24 mouse cellular contexts compared by ENCODE assay signal in genomic region chr13:56316930-56317329, GRCm38 (mm10). TPM values are rescaled to one million over a fixed set of nuclear protein-coding genes. Genes with fewer than 3 reads are reported as not detected.
DNase-seq lines count a peak whose midpoint lies in the region.
"Had no signal": no experiment of that assay in that cellular context is flagged by ENCODE, and none has a peak within 500 bp of the region (broad histone marks: within the 10 kb centered on the region; RNA-seq: fewer than 3 reads in every experiment).

No protein-coding gene starts in this region.

- no peak overlapping the region for H3K4me3 ChIP-seq in limb, embryonic 10.5 days
- H3K4me3 ChIP-seq in heart, embryonic 10.5 days = no peak overlapping the region
- H3K4me3 ChIP-seq: gastrocnemius, adult 2 months; hindbrain, embryonic 10.5 days; hindbrain, embryonic 15.5 days; liver, embryonic 12.5 days; midbrain, embryonic 12.5 days; neural tube, embryonic 13.5 days had no signal

- WGBS in limb, embryonic 10.5 days = 75% methylated on average over 4 of the region's 4 CpGs
- WGBS in heart, embryonic 10.5 days = 82% methylated on average over 4 of the region's 4 CpGs

- H3K4me1 ChIP-seq in limb, embryonic 10.5 days = peaks cover 35% of the 10 kb centered on the region
- H3K4me1 ChIP-seq in heart, embryonic 10.5 days = peaks cover 25% of the 10 kb centered on the region
- H3K4me1 ChIP-seq: liver, embryonic 12.5 days; neural tube, embryonic 13.5 days had no signal

- peak overlapping the region; percentile 69 for H3K27ac ChIP-seq in limb, embryonic 10.5 days
- H3K27ac ChIP-seq in heart, embryonic 10.5 days = no peak overlapping the region
- H3K27ac ChIP-seq: gastrocnemius, adult 2 months; hindbrain, embryonic 10.5 days; hindbrain, embryonic 15.5 days; liver, embryonic 12.5 days; midbrain, embryonic 12.5 days; neural tube, embryonic 13.5 days had no signal

- no peaks in the 10 kb centered on the region for H3K27me3 ChIP-seq in limb, embryonic 10.5 days (ENCODE audit: low read depth, poor library complexity, severe bottlenecking)
- H3K27me3 ChIP-seq in heart, embryonic 10.5 days (ENCODE audit: insufficient read depth, poor library complexity, severe bottlenecking) = no peaks in the 10 kb centered on the region
- H3K27me3 ChIP-seq: hindbrain, embryonic 15.5 days; liver, embryonic 12.5 days; neural tube, embryonic 13.5 days had no signal

- no peaks in the 10 kb centered on the region for H3K9me3 ChIP-seq in limb, embryonic 10.5 days (replicated peaks)
- no peaks in the 10 kb centered on the region for H3K9me3 ChIP-seq in heart, embryonic 10.5 days
- H3K9me3 ChIP-seq: hindbrain, embryonic 10.5 days; hindbrain, embryonic 15.5 days; liver, embryonic 12.5 days; midbrain, embryonic 12.5 days; neural tube, embryonic 13.5 days had no signal

- no peaks in the 10 kb centered on the region for H3K36me3 ChIP-seq in limb, embryonic 10.5 days
- H3K36me3 ChIP-seq in heart, embryonic 10.5 days = no peaks in the 10 kb centered on the region
- H3K36me3 ChIP-seq: hindbrain, embryonic 10.5 days; hindbrain, embryonic 15.5 days; liver, embryonic 12.5 days; midbrain, embryonic 12.5 days; neural tube, embryonic 13.5 days had no signal

- DNase-seq in frontal cortex, postnatal 36 days (ENCODE audit: low spot score in 2 of 2) = peak; percentile 18 to 52
- no peak for DNase-seq in frontal cortex, postnatal 14 days (ENCODE audit: low spot score in 2 of 2)
- peak; percentile 41 for DNase-seq in right cerebral cortex, adult 18-20 months
- DNase-seq in right cerebral cortex, postnatal 25 days = no peak
- no peak for DNase-seq in limb, embryonic 10.5 days (ENCODE audit: low spot score)
- DNase-seq in heart, embryonic 10.5 days (ENCODE audit: low spot score) = no peak
- DNase-seq: adrenal gland, postnatal 25 days; B cell, adult 2 months; cerebellum, adult 2 months; cerebellum, postnatal 14 days; gastrocnemius, adult 2 months; gastrocnemius, postnatal 36 days; heart, postnatal 14 days; kidney, adult 11 months; kidney, postnatal 14 days; layer of hippocampus, adult 9-11 months; liver, postnatal 0 days; lung, postnatal 36 days had no signal

RNA-seq across cellular contexts. Expression of gene Cxcl14, which starts 20.6 kb away (rescaled TPM):
- polyA plus RNA-seq in limb, embryonic 10.5 days (2016; fragmentation: Nextera tagmentation; extraction: Ambion mirVana) = 29.8 and 112 TPM in 2 replicates
- 1.6 and 8.6 TPM in 2 replicates for polyA plus RNA-seq in heart, embryonic 10.5 days (2016; fragmentation: Nextera tagmentation; extraction: Ambion mirVana)
- polyA plus RNA-seq: inflammation-experienced regulatory T-cells, adult 6 months had no signal

Comparison
In these comparisons a context has a peak if more than half of its experiments do, and no peak if none do; other contexts are left out.
1. DNase-seq: peak in frontal cortex, postnatal 36 days (2 of 2) and right cerebral cortex, adult 18-20 months (single experiment); none in frontal cortex, postnatal 14 days (0 of 2), right cerebral cortex, postnatal 25 days (single experiment), limb, embryonic 10.5 days (single experiment) and heart, embryonic 10.5 days (single experiment).